In the genomic region with DNA sequence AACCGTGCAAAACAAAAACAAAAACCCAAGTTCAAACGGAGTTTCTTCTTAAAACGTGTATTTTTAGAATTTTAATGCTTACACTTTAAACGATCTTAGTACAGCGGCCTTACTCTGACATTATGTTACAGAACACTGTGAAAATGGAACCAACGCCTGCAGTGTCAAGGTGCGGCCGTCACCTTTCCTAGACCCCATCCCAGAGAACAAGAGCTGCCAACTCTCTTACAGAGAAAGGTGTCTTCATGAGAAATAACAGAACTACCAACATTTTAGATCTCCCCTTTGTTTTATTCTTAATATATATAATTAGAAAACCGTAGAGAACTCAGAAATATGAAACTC, we compare ENCODE assay signal across 8 mouse cellular contexts. TPM values are rescaled to one million over a fixed set of nuclear protein-coding genes. Genes with fewer than 3 reads are reported as not detected.
DNase-seq lines count a peak whose midpoint lies in the region; ATAC-seq and TF ChIP-seq lines count a peak whose summit lies in the region.

No protein-coding gene starts in this region.

- DNase-seq in gastrocnemius, adult 2 months, result no peak
- no peak for DNase-seq in gastrocnemius, adult 8-10 months (ENCODE audit: low spot score in 2 of 2)
- DNase-seq in forebrain, embryonic 14.5 days (ENCODE audit: low spot score), result no peak
- DNase-seq in urinary bladder, postnatal 14 days (ENCODE audit: low spot score), result no peak
- no peak for DNase-seq in left cerebral cortex, postnatal 25 days (ENCODE audit: low spot score in 2 of 2)
- DNase-seq in cerebellum, adult 9-11 months, result no peak

- no peaks in the 10 kb centered on the region for H3K9me3 ChIP-seq in forebrain, embryonic 14.5 days (replicated peaks; ENCODE audit: control insufficient read depth, low read length)
- no peaks in the 10 kb centered on the region for H3K9me3 ChIP-seq in liver, embryonic 15.5 days (replicated peaks)

- peak; percentile 55 for ATAC-seq in CD4-positive, CD25-positive, alpha-beta regulatory T cell, adult 4 months
- peak; percentile 35; the same call in 1 of the 2 replicates for ATAC-seq in forebrain, embryonic 14.5 days
- ATAC-seq in liver, embryonic 15.5 days (ENCODE audit: insufficient read depth), result peak; percentile 58

- 27% methylated on average over 9 of the region's 9 CpGs for WGBS in forebrain, embryonic 14.5 days
- 13% methylated on average over 9 of the region's 9 CpGs for WGBS in liver, embryonic 15.5 days (ENCODE audit: insufficient replicate concordance)

- intact Hi-C loops in gastrocnemius, adult 2 months (cut with DNase I), result loop anchor here (10.0 kb wide), 1 partner anchor 209 kb away; no protein-coding TSS in a partner anchor
- intact Hi-C loops in left cerebral cortex, postnatal 25 days (cut with DNase I), result loop anchor here (5.0 kb wide), 1 partner anchor 212 kb away; no protein-coding TSS in a partner anchor

- peak overlapping the region; percentile 89 for H3K4me3 ChIP-seq in gastrocnemius, adult 2 months
- peak overlapping the region; percentile 71 for H3K4me3 ChIP-seq in forebrain, embryonic 14.5 days (ENCODE audit: low read depth, low read length)
- peak overlapping the region; percentile 75 for H3K4me3 ChIP-seq in liver, embryonic 15.5 days (replicated peaks)

- H3K36me3 ChIP-seq in forebrain, embryonic 14.5 days (ENCODE audit: control insufficient read depth, insufficient read depth, low read length), result peaks cover 65% of the 10 kb centered on the region
- H3K36me3 ChIP-seq in liver, embryonic 15.5 days (replicated peaks), result peaks cover 66% of the 10 kb centered on the region

- H3K4me1 ChIP-seq in forebrain, embryonic 14.5 days (ENCODE audit: control insufficient read depth, insufficient read depth, low read length), result peaks cover 10% of the 10 kb centered on the region; the same call in 1 of the 2 replicates
- peaks cover 37% of the 10 kb centered on the region for H3K4me1 ChIP-seq in liver, embryonic 15.5 days (replicated peaks)

- H3K9ac ChIP-seq in forebrain, embryonic 14.5 days (ENCODE audit: low read length), result peak overlapping the region; percentile 64
- peak overlapping the region; percentile 54 for H3K9ac ChIP-seq in liver, embryonic 15.5 days

- peak overlapping the region; percentile 96 for H3K4me2 ChIP-seq in forebrain, embryonic 14.5 days (ENCODE audit: low read length)
- H3K4me2 ChIP-seq in liver, embryonic 15.5 days, result peak overlapping the region; percentile 93

- TF ChIP-seq CTCF in gastrocnemius, adult 2 months (IDR thresholded peaks at IDR 0.05), result no peak

- H3K27ac ChIP-seq in gastrocnemius, adult 2 months, result peak overlapping the region; percentile 95
- H3K27ac ChIP-seq in forebrain, embryonic 14.5 days (ENCODE audit: low read depth, low read length), result peak overlapping the region; percentile 4; the same call in 1 of the 2 replicates
- H3K27ac ChIP-seq in liver, embryonic 15.5 days (replicated peaks), result peak overlapping the region; percentile 90

- no peaks in the 10 kb centered on the region for H3K27me3 ChIP-seq in forebrain, embryonic 14.5 days (replicated peaks; ENCODE audit: control insufficient read depth, insufficient read depth, low read length)
- no peaks in the 10 kb centered on the region for H3K27me3 ChIP-seq in liver, embryonic 15.5 days

RNA-seq across cellular contexts. Expression of gene Pwp2, which starts 0.4 kb away (rescaled TPM):
- total RNA-seq in gastrocnemius, adult 2 months (2021), result 10 to 100 TPM; 10.7 to 11.0 TPM
- 10 to 100 TPM; 10.3 to 12.0 (median 11.5) TPM for total RNA-seq in gastrocnemius, adult 8-10 months (2022)
- 10 to 100 TPM; 13.4 to 29.5 TPM for polyA plus RNA-seq in CD4-positive, CD25-positive, alpha-beta regulatory T cell, adult 4 months (2017; shearing (Covaris generic))
- 16.4 and 17.8 TPM in 2 replicates for polyA plus RNA-seq in forebrain, embryonic 14.5 days (2014; fragmentation: Nextera tagmentation; extraction: Ambion mirVana)
- polyA plus RNA-seq in liver, embryonic 15.5 days (2015; fragmentation: Nextera tagmentation; extraction: Ambion mirVana), result 10.5 and 11.4 TPM in 2 replicates
- 10 to 100 TPM; 16.7 to 18.2 TPM for total RNA-seq in left cerebral cortex, postnatal 25 days (2021)

RNA-seq across cellular contexts. Expression of gene D10Jhu81e, which starts 15.8 kb away (rescaled TPM):
- 100 to 1,000 TPM; 231 to 289 TPM for total RNA-seq in gastrocnemius, adult 2 months (2021)
- 100 to 1,000 TPM; 250 to 278 (median 260) TPM for total RNA-seq in gastrocnemius, adult 8-10 months (2022)
- 10 to 100 TPM in 1 of 2 experiments, 1 to 10 TPM in 1; 7.5 to 42.9 TPM for polyA plus RNA-seq in CD4-positive, CD25-positive, alpha-beta regulatory T cell, adult 4 months (2017; shearing (Covaris generic))
- 25.0 and 33.0 TPM in 2 replicates for polyA plus RNA-seq in forebrain, embryonic 14.5 days (2014; fragmentation: Nextera tagmentation; extraction: Ambion mirVana)
- polyA plus RNA-seq in liver, embryonic 15.5 days (2015; fragmentation: Nextera tagmentation; extraction: Ambion mirVana), result 18.4 and 19.3 TPM in 2 replicates
- 100 to 1,000 TPM; 106 to 109 TPM for total RNA-seq in left cerebral cortex, postnatal 25 days (2021)

RNA-seq across cellular contexts. Expression of gene Trappc10, which starts 59.1 kb away (rescaled TPM):
- total RNA-seq in gastrocnemius, adult 2 months (2021), result 10 to 100 TPM; 37.9 to 40.1 TPM
- total RNA-seq in gastrocnemius, adult 8-10 months (2022), result 10 to 100 TPM; 36.9 to 57.4 (median 42.2) TPM
- 1 to 10 TPM; 4.9 to 9.0 TPM for polyA plus RNA-seq in CD4-positive, CD25-positive, alpha-beta regulatory T cell, adult 4 months (2017; shearing (Covaris generic))
- polyA plus RNA-seq in forebrain, embryonic 14.5 days (2014; fragmentation: Nextera tagmentation; extraction: Ambion mirVana), result 19.9 and 22.5 TPM in 2 replicates
- 15.7 and 15.9 TPM in 2 replicates for polyA plus RNA-seq in liver, embryonic 15.5 days (2015; fragmentation: Nextera tagmentation; extraction: Ambion mirVana)
- 10 to 100 TPM; 81.1 to 87.2 TPM for total RNA-seq in left cerebral cortex, postnatal 25 days (2021)

Comparison
In these comparisons a context has a peak if more than half of its experiments do, and no peak if none do; other contexts are left out.
1. H3K27ac ChIP-seq: peak in every context shown above with its lines; median percentile 95 in gastrocnemius, adult 2 months; 90 in liver, embryonic 15.5 days; 4 in forebrain, embryonic 14.5 days.